Mouse (Mus musculus) MEL (cell line): ENCODE results near the gene Gm20388. TPM values are rescaled to one million over a fixed set of nuclear protein-coding genes. Genes with fewer than 3 reads are reported as not detected.

ENCODE experiments used
- DNase-seq: peaks from one replicate; pipeline ENCODE4 v3.0.0; 2011; ENCODE audit warnings: low read depth, low spot score
- H3K27ac ChIP-seq: 2 replicates; pipeline ENCODE4 v1.5.1; 2012; ENCODE audit warnings: low read depth, mild to moderate bottlenecking, control low read depth, low read length, moderate library complexity; ENCODE audit not compliant: control insufficient read depth
- H3K27me3 ChIP-seq, 2 experiments: fragments of 150-350 bp in 1 of 2; sonication (generic) in 1 of 2; 2 replicates each; pipeline ENCODE4 v1.6.1; 2012; ENCODE audit warnings: low read length in 2 of 2, mild to moderate bottlenecking in 2 of 2, improper control_type of control experiment in 1 of 2, moderate library complexity in 1 of 2; ENCODE audit not compliant: insufficient read depth in 2 of 2, control insufficient read depth in 1 of 2
- H3K36me3 ChIP-seq, 2 experiments: 2 replicates each; pipeline ENCODE4 v1.6.1; 2012 to 2014; ENCODE audit warnings: low read length in 2 of 2, improper control_type of control experiment in 1 of 2, inconsistent platforms in 1 of 2, mild to moderate bottlenecking in 1 of 2; ENCODE audit not compliant: insufficient read depth in 2 of 2, control insufficient read depth in 1 of 2
- H3K4me1 ChIP-seq, 2 experiments: fragments of 150-350 bp in 1 of 2; sonication (generic) in 1 of 2; 2 replicates each; pipeline ENCODE4 v1.6.1; 2012; ENCODE audit warnings: low read length in 2 of 2, improper control_type of control experiment in 1 of 2, mild to moderate bottlenecking in 1 of 2; ENCODE audit not compliant: insufficient read depth in 2 of 2, control insufficient read depth in 1 of 2
- H3K4me3 ChIP-seq, 2 experiments: fragments of 150-350 bp in 1 of 2; sonication (generic) in 1 of 2; 2 replicates each; pipeline ENCODE4 v1.5.1; 2012; ENCODE audit warnings: low read depth in 2 of 2, low read length in 2 of 2, mild to moderate bottlenecking in 2 of 2, moderate library complexity in 2 of 2, control low read depth in 1 of 2, improper control_type of control experiment in 1 of 2; ENCODE audit not compliant: control insufficient read depth in 1 of 2, insufficient read depth in 1 of 2
- H3K79me2 ChIP-seq: 2 replicates; pipeline ENCODE4 v1.6.1; 2012; ENCODE audit warnings: mild to moderate bottlenecking, low read length, moderate library complexity; ENCODE audit not compliant: control insufficient read depth, poor library complexity, insufficient read depth
- H3K9ac ChIP-seq: 2 replicates; pipeline ENCODE4 v1.6.1; 2012; ENCODE audit warnings: low read depth, mild to moderate bottlenecking, control low read depth, low read length, moderate library complexity; ENCODE audit not compliant: control insufficient read depth, poor library complexity, severe bottlenecking
- H3K9me3 ChIP-seq: fragments of 150-350 bp; sonication (generic); replicated peaks from 2 replicates; pipeline ENCODE4 v1.6.1; 2012; ENCODE audit warnings: mild to moderate bottlenecking, low read length, improper control_type of control experiment, moderate library complexity; ENCODE audit not compliant: insufficient read depth
- CHD1 ChIP-seq: IDR thresholded peaks from 2 replicates; pipeline ENCODE4 v1.6.1; 2012; ENCODE audit warnings: low read depth, mild to moderate bottlenecking, inconsistent platforms, low read length, improper control_type of control experiment
- CHD2 ChIP-seq: IDR thresholded peaks from 2 replicates; pipeline ENCODE4 v1.6.1; 2011; ENCODE audit warnings: low read length, improper control_type of control experiment
- E2F4 ChIP-seq: IDR thresholded peaks from 2 replicates; pipeline ENCODE4 v1.6.1; 2011; ENCODE audit warnings: low read depth, low read length, improper control_type of control experiment, borderline replicate concordance
- ETS1 ChIP-seq: IDR thresholded peaks from 2 replicates; pipeline ENCODE4 v1.6.1; 2012; ENCODE audit warnings: low read depth, mild to moderate bottlenecking, inconsistent platforms, low read length, improper control_type of control experiment, moderate library complexity
- HCFC1 ChIP-seq: IDR thresholded peaks from 2 replicates; pipeline ENCODE4 v1.6.1; 2012; ENCODE audit warnings: low read depth, mild to moderate bottlenecking, inconsistent platforms, low read length, improper control_type of control experiment, moderate library complexity
- KAT2A ChIP-seq: conservative IDR thresholded peaks from 2 replicates; pipeline ENCODE4 v1.6.1; 2012; ENCODE audit warnings: low read depth, low read length, improper control_type of control experiment, inconsistent platforms
- MAFK ChIP-seq: IDR thresholded peaks from 2 replicates; pipeline ENCODE4 v1.6.1; 2011; ENCODE audit warnings: low read depth, mild to moderate bottlenecking, low read length, improper control_type of control experiment, borderline replicate concordance
- MEF2A ChIP-seq: IDR thresholded peaks from 2 replicates; pipeline ENCODE4 v1.6.1; 2014; ENCODE audit warnings: low read depth, mild to moderate bottlenecking, inconsistent platforms, low read length, improper control_type of control experiment; ENCODE audit not compliant: poor library complexity, insufficient replicate concordance, severe bottlenecking; ENCODE audit errors: extremely low read depth
- MXI1 ChIP-seq: IDR thresholded peaks from 2 replicates; pipeline ENCODE4 v1.6.1; 2011; ENCODE audit warnings: mild to moderate bottlenecking, low read depth, low read length, improper control_type of control experiment
- MYB ChIP-seq: IDR thresholded peaks from 2 replicates; pipeline ENCODE4 v1.6.1; 2011; ENCODE audit warnings: mild to moderate bottlenecking, low read depth, low read length, improper control_type of control experiment
- NELFE ChIP-seq: IDR thresholded peaks from 2 replicates; pipeline ENCODE4 v1.6.1; 2011; ENCODE audit warnings: low read depth, low read length, improper control_type of control experiment
- POLR2AphosphoS2 ChIP-seq: IDR thresholded peaks from 2 replicates; pipeline ENCODE4 v1.6.1; 2011; ENCODE audit warnings: low read length, improper control_type of control experiment
- RCOR1 ChIP-seq: IDR thresholded peaks from 2 replicates; pipeline ENCODE4 v1.6.1; 2012; ENCODE audit warnings: low read depth, mild to moderate bottlenecking, inconsistent platforms, low read length, improper control_type of control experiment
- SMC3 ChIP-seq: IDR thresholded peaks from 2 replicates; pipeline ENCODE4 v1.6.1; 2011; ENCODE audit warnings: low read depth, low read length, improper control_type of control experiment
- TAL1 ChIP-seq: IDR thresholded peaks from 2 replicates; pipeline ENCODE4 v1.6.1; 2012; ENCODE audit warnings: mild to moderate bottlenecking, inconsistent platforms, low read length, moderate library complexity, mixed read lengths
- TBP ChIP-seq: IDR thresholded peaks from 2 replicates; pipeline ENCODE4 v1.8.0; 2011; ENCODE audit warnings: low read depth, low read length, improper control_type of control experiment
- USF1 ChIP-seq: IDR thresholded peaks from 2 replicates; pipeline ENCODE4 v1.6.1; 2014; ENCODE audit warnings: low read depth, mild to moderate bottlenecking, inconsistent platforms, low read length, improper control_type of control experiment, moderate library complexity
- USF2 ChIP-seq, 2 experiments: IDR thresholded peaks; 2 replicates each; pipeline ENCODE4 v1.6.1; 2011 to 2012; ENCODE audit warnings: improper control_type of control experiment in 2 of 2, low read length in 2 of 2, borderline replicate concordance in 1 of 2, inconsistent platforms in 1 of 2, low read depth in 1 of 2, mild to moderate bottlenecking in 1 of 2; ENCODE audit not compliant: insufficient read depth in 1 of 2
- ZC3H11A ChIP-seq: IDR thresholded peaks from 2 replicates; pipeline ENCODE4 v1.6.1; 2012; ENCODE audit warnings: low read depth, mild to moderate bottlenecking, inconsistent platforms, low read length, improper control_type of control experiment
- ZKSCAN1 ChIP-seq: IDR thresholded peaks from 2 replicates; pipeline ENCODE4 v1.6.1; 2012; ENCODE audit warnings: low read depth, mild to moderate bottlenecking, inconsistent platforms, low read length, improper control_type of control experiment, moderate library complexity
- ZNF384 ChIP-seq: IDR thresholded peaks from 2 replicates; pipeline ENCODE4 v1.6.1; 2012; ENCODE audit warnings: low read depth, mild to moderate bottlenecking, inconsistent platforms, low read length, improper control_type of control experiment
- polyA plus RNA-seq, 2 experiments: library from polyadenylated mRNA; stranded (reverse) in 1 of 2; unstranded in 1 of 2; fragments of >175 nt in 1 of 2; fragments of >200 nt in 1 of 2; gene quantifications; 2 replicates each; pipeline versions ENCODE4 v1.2.1 to v1.2.4; 2012; ENCODE audit warnings: low replicate concordance in 2 of 2, low read depth in 1 of 2; ENCODE audit not compliant: insufficient read length in 2 of 2, insufficient read depth in 1 of 2, missing spikeins in 1 of 2
- total RNA-seq: library from RNA; depleted of rRNA; stranded (reverse); fragments of 300-350 nt; gene quantifications from 2 replicates; pipeline ENCODE4 v1.2.3, GENCODE M21; 2012

The Gm20388 gene
- total and polyA plus RNA-seq, 3 experiments: 11.1 to 17.8 TPM; not detected in 1

- Histone ChIP-seq H3K9ac (no peak overlapping the region), H3K27ac (no peak overlapping the region), H3K9me3 (no peaks in the 10 kb centered on the region), H3K36me3 (no peaks in the 10 kb centered on the region), H3K27me3 (no peaks in the 10 kb centered on the region), H3K79me2 (no peaks in the 10 kb centered on the region), H3K4me3 (no peak overlapping the region), H3K4me1 (no peaks in the 10 kb centered on the region)
- TF ChIP-seq POLR2AphosphoS2 (no peak), CHD1 (no peak), MAFK (no peak), ZKSCAN1 (no peak), ZNF384 (no peak), USF1 (no peak), TBP (no peak), HCFC1 (no peak), E2F4 (no peak), MEF2A (no peak), CHD2 (no peak), MYB (no peak), SMC3 (no peak), RCOR1 (no peak), KAT2A (no peak), ZC3H11A (no peak), TAL1 (no peak), NELFE (no peak), MXI1 (no peak)
- no peak for DNase-seq
These were observed 304.9 kb downstream of the Gm20388 start for GRCm38 (mm10) chr8:120215416-120216141.

DNA sequence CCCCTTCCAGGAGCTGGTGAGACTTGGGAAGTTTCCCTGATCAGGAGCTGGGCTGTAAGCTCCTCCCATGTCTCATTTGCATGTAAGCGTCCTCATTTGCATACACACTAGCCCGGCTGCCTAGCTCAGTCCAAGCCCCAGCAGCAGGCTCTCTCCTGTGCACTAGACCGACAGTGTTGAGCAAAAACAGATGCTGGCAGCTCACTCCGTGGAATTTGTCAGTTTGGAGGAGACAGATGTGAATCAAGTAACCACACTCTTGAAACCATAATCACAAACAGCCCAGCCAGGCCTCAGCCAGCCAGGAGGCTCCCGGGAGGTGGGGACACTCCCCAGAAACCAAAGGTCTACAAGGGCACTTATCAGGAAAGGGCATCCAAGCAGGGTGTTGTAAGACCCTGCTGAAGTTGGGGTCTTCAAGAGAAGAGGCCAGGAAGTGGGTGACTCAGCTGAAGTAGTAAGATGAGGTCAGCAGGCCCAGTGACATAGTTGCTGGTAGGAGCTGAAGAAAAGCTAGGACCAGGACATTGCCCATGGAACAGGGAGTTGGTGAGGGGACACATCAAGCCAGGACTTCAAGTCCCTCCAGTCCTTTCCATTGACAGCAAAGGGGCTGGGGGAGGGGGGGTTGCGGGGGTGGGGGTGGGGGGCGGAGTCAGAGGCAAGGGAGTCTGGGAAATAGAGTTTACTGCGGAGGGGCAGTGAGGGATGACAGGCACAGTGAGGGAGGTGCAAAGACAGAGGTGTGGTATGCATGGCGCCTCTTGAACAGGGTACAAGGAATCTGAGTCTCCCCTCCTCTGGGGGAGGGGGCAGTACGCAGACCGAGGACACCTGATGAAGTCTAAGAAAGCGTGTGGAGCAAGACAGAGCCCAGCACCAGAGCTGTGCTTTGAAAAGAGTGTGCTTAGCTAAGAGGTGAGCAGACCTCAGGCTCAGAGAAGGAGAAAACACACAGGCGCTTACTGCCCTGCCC is 306.5 kb downstream of the Gm20388 start:
- Histone ChIP-seq H3K4me1 (no peaks in the 10 kb centered on the region), H3K9me3 (no peaks in the 10 kb centered on the region), H3K9ac (no peak overlapping the region), H3K4me3 (no peak overlapping the region), H3K27me3 (no peaks in the 10 kb centered on the region), H3K27ac (no peak overlapping the region), H3K79me2 (no peaks in the 10 kb centered on the region), H3K36me3 (no peaks in the 10 kb centered on the region)
- TF ChIP-seq USF2 (IDR thresholded peaks at IDR 0.05; ENCODE audit: borderline replicate concordance in 1 of 2, insufficient read depth in 1 of 2, low read depth in 1 of 2, low read length in 2 of 2) (no peak), ETS1 (no peak)
- DNase-seq: peak; percentile 34
